Mouse (Mus musculus): ENCODE results near the gene Ntn5. TPM values are rescaled to one million over a fixed set of nuclear protein-coding genes. Genes with fewer than 3 reads are reported as not detected.

The Ntn5 gene
- polyA plus RNA-seq, 1 experiment, result 0.10 TPM

DNA sequence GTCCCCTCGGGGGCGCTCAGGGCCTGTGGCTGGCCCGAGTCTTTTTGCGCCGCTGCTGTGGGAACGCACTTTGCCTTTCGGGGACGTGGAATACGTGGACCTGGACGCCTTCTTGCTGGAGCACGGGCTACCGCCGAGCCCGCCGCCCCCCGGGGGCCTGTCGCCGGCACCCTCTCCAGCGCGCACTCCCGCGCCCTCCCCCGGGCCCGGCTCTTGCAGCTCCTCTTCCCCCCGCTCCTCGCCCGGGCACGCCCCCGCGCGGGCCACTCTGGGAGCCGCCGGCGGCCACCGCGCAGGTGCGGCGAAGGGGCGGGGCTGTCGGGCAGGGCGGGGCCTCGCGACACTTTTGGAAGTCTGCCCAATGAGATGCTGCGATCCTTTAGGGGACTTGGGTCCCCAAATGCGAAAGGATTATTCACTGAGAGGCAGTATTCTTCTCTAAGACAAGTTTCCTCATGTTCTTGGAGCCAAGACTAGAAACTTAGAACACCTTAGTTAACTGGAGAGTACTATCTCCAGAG lies 23.0 kb downstream of the Ntn5 start:
- peak overlapping the region; percentile 93 for H3K27ac ChIP-seq (ENCODE audit: insufficient read depth, low read length)
- no peaks in the 10 kb centered on the region for H3K27me3 ChIP-seq (ENCODE audit: control insufficient read depth, insufficient read depth, low read length)
- WGBS, result 2% methylated on average over 45 of the region's 45 CpGs
- H3K4me3 ChIP-seq (replicated peaks; ENCODE audit: insufficient read depth, low read depth, low read length), result peak overlapping the region; percentile 96
- peaks cover 33% of the 10 kb centered on the region for H3K4me1 ChIP-seq (ENCODE audit: control insufficient read depth, insufficient read depth, low read length)
- TF ChIP-seq CTCF (IDR thresholded peaks at IDR 0.05; ENCODE audit: borderline replicate concordance, insufficient read depth, low read depth, low read length) (no peak), POLR2A (IDR thresholded peaks at IDR 0.05; ENCODE audit: borderline replicate concordance, insufficient read depth, low read length) (no peak)
- DNase-seq, result peak; percentile 81 to 85

DNA sequence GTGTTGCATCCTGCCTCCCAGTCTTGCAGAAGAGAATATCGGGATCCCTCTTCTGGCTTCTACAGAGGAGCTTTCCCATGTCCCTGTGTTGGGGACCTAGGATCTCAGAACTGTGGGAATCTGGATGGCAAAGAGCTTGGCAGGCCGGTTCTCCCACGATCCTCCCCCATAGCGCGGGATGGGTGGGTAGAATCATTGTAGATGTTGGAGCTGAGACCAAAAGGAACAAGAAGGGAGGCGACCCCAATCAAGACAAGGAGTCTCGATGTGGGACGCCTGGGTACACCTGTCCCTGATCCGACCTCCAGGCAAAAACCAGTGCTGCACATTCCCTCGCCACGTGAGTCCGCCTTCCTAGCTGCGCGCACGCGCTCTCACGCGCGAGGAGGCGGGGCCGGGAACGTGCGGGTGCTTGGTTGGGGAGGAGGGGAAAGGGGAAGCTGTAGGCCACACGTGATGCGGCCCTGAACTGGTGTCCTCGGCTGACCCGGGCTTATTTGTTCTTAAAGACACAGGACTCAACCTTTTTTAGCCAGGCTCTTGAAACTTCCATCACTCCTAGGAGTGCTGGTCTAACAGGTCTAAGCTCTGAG lies 23.6 kb downstream of the Ntn5 start:
- H3K27ac ChIP-seq (ENCODE audit: insufficient read depth, low read length), result peak overlapping the region; percentile 93
- DNase-seq, result peak; percentile 95 to 96
- H3K27me3 ChIP-seq (ENCODE audit: control insufficient read depth, insufficient read depth, low read length), result no peaks in the 10 kb centered on the region
- TF ChIP-seq POLR2A (IDR thresholded peaks at IDR 0.05; ENCODE audit: borderline replicate concordance, insufficient read depth, low read length) (peak; percentile 73; the same call in 1 of the 2 replicates), CTCF (IDR thresholded peaks at IDR 0.05; ENCODE audit: borderline replicate concordance, insufficient read depth, low read depth, low read length) (no peak)
- WGBS, result under 1% methylated on average over 27 of the region's 27 CpGs
- peaks cover 38% of the 10 kb centered on the region for H3K4me1 ChIP-seq (ENCODE audit: control insufficient read depth, insufficient read depth, low read length)
- peak overlapping the region; percentile 96 for H3K4me3 ChIP-seq (replicated peaks; ENCODE audit: insufficient read depth, low read depth, low read length)

DNA sequence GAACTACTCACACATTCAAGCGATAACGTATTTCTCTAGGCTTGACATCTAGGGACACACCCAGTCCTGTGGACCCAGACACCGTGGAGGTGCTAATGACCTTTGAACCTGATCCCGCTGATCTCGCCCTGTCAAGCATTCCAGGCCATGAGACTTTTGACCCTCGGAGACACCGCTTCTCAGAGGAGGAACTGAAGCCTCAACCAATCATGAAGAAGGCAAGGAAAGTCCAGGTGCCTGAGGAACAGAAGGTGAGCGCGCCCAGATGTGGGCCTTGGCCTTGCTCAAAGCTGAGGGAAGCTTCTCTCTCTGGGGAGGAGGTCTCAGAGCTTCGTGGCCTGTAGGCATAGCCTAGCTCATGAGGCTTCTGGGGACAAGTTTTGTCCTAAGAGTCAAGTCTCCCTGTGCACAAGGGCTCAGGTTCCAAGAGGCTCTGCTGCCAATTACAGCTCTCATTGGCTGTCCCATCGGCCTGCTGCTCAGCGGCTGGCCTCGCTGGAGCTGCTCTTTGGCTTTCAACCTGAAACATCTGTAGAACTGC lies 24.5 kb downstream of the Ntn5 start:
- no peak for TF ChIP-seq CTCF (IDR thresholded peaks at IDR 0.05; ENCODE audit: borderline replicate concordance, insufficient read depth, low read depth, low read length)
- no peak for TF ChIP-seq POLR2A (IDR thresholded peaks at IDR 0.05; ENCODE audit: borderline replicate concordance, insufficient read depth, low read length)
- 37% methylated on average over 13 of the region's 13 CpGs for WGBS
- Histone ChIP-seq H3K27me3 (ENCODE audit: control insufficient read depth, insufficient read depth, low read length) (no peaks in the 10 kb centered on the region), H3K4me1 (ENCODE audit: control insufficient read depth, insufficient read depth, low read length) (peaks cover 32% of the 10 kb centered on the region), H3K4me3 (replicated peaks; ENCODE audit: insufficient read depth, low read depth, low read length) (peak overlapping the region; percentile 46), H3K27ac (ENCODE audit: insufficient read depth, low read length) (peak overlapping the region; percentile 64)
- peak; percentile 48 to 51 for DNase-seq

DNA sequence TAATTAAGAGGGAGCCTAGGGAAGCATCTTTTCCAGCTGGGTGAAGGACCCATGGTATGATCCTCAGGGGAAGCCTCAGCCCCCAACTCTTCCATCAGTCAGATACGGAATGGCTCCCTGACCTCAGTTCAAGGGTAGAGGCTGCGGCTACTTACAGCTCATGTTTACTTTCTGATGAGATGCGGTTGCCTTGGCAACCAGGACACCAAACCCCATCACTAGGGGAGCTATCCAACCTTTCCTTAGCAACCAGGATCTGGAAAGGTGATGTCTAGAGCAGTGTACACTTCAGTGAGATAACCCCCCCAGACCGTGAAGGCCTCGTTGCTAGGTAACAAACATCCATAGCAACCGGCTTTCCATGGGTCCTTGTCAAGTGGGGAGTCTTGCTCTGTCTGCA lies 25.2 kb downstream of the Ntn5 start:
- peak; percentile 27 to 31 for DNase-seq
- H3K4me1 ChIP-seq (ENCODE audit: control insufficient read depth, insufficient read depth, low read length), result peaks cover 32% of the 10 kb centered on the region
- 23% methylated on average over 6 of the region's 6 CpGs for WGBS
- no peak overlapping the region for H3K4me3 ChIP-seq (replicated peaks; ENCODE audit: insufficient read depth, low read depth, low read length)
- H3K27me3 ChIP-seq (ENCODE audit: control insufficient read depth, insufficient read depth, low read length), result no peaks in the 10 kb centered on the region
- TF ChIP-seq CTCF (IDR thresholded peaks at IDR 0.05; ENCODE audit: borderline replicate concordance, insufficient read depth, low read depth, low read length) (no peak), POLR2A (IDR thresholded peaks at IDR 0.05; ENCODE audit: borderline replicate concordance, insufficient read depth, low read length) (no peak)
- H3K27ac ChIP-seq (ENCODE audit: insufficient read depth, low read length), result peak overlapping the region; percentile 64; the same call in 1 of the 2 replicates

DNA sequence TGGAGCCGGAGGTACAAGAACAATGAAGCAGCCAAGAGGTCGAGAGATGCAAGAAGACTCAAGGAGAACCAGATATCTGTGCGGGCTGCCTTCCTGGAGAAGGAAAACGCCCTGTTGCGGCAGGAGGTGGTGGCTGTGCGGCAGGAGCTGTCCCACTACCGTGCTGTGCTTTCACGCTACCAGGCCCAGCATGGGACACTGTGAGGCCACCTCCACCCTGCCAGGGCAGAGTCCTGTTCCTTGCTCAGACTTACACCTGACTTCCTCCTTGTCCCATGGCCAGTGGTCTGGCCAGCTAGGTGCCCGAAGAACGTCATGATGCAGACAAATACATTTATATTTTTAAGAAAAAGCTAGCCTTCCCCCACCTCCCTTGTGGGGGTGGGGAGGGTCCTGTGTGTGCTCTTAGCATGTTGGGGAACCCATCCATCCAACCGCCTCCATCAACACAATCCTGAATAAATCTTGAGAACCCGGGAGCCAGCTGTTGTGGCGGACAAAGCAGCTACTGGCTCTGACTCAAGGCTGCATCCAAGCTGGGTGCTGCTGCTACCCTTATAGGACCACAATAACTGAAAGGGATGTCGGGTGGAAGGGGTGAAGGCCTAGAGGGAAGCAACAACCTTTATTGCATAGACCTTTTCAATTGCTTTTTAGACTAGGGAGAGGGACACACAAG lies 26.0 kb downstream of the Ntn5 start:
- peak in 1 of 2 experiments; percentile 34 for DNase-seq
- no peaks in the 10 kb centered on the region for H3K27me3 ChIP-seq (ENCODE audit: control insufficient read depth, insufficient read depth, low read length)
- no peak overlapping the region for H3K4me3 ChIP-seq (replicated peaks; ENCODE audit: insufficient read depth, low read depth, low read length)
- WGBS, result 34% methylated on average over 14 of the region's 14 CpGs
- TF ChIP-seq POLR2A (IDR thresholded peaks at IDR 0.05; ENCODE audit: borderline replicate concordance, insufficient read depth, low read length) (no peak), CTCF (IDR thresholded peaks at IDR 0.05; ENCODE audit: borderline replicate concordance, insufficient read depth, low read depth, low read length) (no peak)
- peaks cover 32% of the 10 kb centered on the region for H3K4me1 ChIP-seq (ENCODE audit: control insufficient read depth, insufficient read depth, low read length)
- no peak overlapping the region for H3K27ac ChIP-seq (ENCODE audit: insufficient read depth, low read length)

DNA sequence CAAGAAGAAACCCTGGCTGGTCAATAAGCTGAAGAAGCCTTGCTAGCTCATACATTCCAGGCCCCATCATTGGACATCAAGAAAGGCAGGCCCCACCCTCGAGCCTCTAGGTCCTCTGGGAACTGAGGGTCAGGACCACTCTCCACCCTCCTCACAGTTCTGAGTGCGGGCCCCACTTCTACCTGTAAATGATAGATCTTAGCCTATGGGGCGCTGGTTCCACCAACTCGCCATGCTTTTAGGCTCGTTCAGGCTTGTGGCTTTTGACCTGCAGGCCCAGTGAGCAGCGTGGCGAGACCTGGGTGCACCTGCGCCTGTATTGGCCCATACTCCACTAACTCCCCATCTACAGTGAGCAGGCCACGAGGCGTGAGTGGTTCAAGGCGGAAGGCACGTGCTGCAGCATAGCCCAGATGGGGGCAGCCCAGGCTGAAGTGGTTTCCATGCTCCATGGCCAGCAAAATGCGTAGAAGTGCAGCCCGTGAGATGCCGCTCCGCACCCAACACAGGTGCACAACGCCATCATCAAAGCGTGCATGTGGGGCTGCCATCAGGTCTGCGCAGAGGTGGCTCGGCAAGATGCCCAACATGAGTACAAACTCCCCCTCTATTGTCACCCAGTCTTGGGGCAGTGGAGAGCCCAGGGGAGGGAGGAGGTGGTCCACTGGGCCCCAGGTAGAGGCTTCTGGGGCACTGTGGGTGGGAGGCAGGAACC lies 26.8 kb downstream of the Ntn5 start:
- DNase-seq, result peak in 1 of 2 experiments; percentile 31
- H3K27ac ChIP-seq (ENCODE audit: insufficient read depth, low read length), result no peak overlapping the region

DNA sequence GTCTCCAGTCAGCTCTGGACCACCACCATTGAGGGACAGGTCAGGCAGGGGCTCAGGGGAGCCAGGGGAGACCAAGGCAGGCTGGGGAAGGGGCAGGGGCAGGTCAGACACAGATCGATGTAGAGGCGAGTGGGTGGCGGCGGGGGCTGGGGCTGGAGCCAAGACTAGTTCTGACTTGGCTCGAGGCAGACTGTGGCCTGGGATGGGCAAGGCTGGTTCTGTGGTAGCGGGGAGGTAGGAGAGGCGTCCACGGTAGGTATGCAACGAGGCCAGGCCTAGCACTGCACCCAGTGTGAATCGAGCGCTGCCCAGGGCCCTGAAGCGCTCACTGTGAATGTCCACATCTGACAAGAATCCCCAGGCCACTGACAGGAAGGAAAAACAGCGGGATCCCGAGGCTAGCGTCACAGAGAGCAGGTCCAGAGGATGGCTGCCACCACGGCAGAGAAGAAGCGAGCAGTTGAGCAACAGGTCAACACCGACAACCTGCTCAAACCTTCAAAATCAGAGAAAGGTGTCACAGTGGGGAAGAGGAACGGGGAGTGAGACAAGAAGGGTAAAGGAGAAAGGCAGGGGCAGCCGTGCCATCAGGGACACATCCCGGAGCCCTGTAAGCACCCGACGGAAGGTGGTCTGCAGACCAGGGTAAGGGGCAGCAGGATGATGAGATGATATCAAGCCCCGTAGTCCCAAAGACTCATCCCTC lies 27.6 kb downstream of the Ntn5 start:
- WGBS, result 68% methylated on average over 24 of the region's 24 CpGs
- Histone ChIP-seq H3K27me3 (ENCODE audit: control insufficient read depth, insufficient read depth, low read length) (no peaks in the 10 kb centered on the region), H3K4me3 (replicated peaks; ENCODE audit: insufficient read depth, low read depth, low read length) (no peak overlapping the region), H3K4me1 (ENCODE audit: control insufficient read depth, insufficient read depth, low read length) (peaks cover 37% of the 10 kb centered on the region), H3K27ac (ENCODE audit: insufficient read depth, low read length) (no peak overlapping the region)
- DNase-seq, result no peak
- TF ChIP-seq POLR2A (IDR thresholded peaks at IDR 0.05; ENCODE audit: borderline replicate concordance, insufficient read depth, low read length), result no peak; the same call in 1 of the 2 replicates
- TF ChIP-seq CTCF (IDR thresholded peaks at IDR 0.05; ENCODE audit: borderline replicate concordance, insufficient read depth, low read depth, low read length), result no peak

More for the DNA sequence above, 26.8 kb downstream of the Ntn5 start:
- Histone ChIP-seq H3K27me3 (ENCODE audit: control insufficient read depth, insufficient read depth, low read length) (no peaks in the 10 kb centered on the region), H3K4me3 (replicated peaks; ENCODE audit: insufficient read depth, low read depth, low read length) (no peak overlapping the region), H3K4me1 (ENCODE audit: control insufficient read depth, insufficient read depth, low read length) (peaks cover 32% of the 10 kb centered on the region)
- TF ChIP-seq POLR2A (IDR thresholded peaks at IDR 0.05; ENCODE audit: borderline replicate concordance, insufficient read depth, low read length) (no peak), CTCF (IDR thresholded peaks at IDR 0.05; ENCODE audit: borderline replicate concordance, insufficient read depth, low read depth, low read length) (no peak)
- WGBS, result 85% methylated on average over 20 of the region's 20 CpGs

Data from cerebellum, adult 2 months (tissue).